Mouse (Mus musculus) ES-E14 (cell line): ENCODE data around the gene Blnk.

Experiments
- CHD2 ChIP-seq: IDR thresholded peaks from 2 replicates; pipeline ENCODE4 v1.6.1; 2014; ENCODE audit warnings: mild to moderate bottlenecking, low read depth, low read length, inconsistent platforms
- HCFC1 ChIP-seq: IDR thresholded peaks from 2 replicates; pipeline ENCODE4 v1.6.1; 2012; ENCODE audit warnings: low read length, inconsistent platforms, borderline replicate concordance; ENCODE audit not compliant: insufficient read depth
- ZNF384 ChIP-seq: IDR thresholded peaks from 2 replicates; pipeline ENCODE4 v1.6.1; 2012; ENCODE audit warnings: low read depth, low read length, inconsistent platforms

DNA sequence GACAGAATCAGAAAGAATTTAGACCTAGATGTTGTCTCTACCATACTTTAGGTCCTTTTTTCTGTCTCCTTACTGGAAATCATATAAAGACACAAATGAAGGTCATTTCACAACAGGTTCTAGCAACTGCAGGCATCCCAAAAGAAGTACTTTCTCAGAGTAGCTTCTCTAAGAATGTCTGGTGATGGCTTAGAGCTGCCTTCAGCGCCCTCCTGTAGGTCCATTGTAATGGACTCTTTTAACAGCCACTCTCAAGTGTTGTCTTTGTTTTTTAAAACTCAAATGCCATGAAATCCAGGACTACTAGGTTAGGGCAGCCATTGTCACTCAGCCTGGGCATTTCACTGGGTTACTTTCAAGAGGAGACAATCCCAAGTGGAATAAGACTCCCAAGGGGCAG lies 35.4 kb downstream of the Blnk start:
- TF ChIP-seq CHD2 (no peak), HCFC1 (no peak), ZNF384 (no peak)
